Mouse (Mus musculus) left cerebral cortex, adult 2 months (tissue): ENCODE data around the gene Wdr20rt. TPM values are rescaled to one million over a fixed set of nuclear protein-coding genes. Genes with fewer than 3 reads are reported as not detected.
"Not testable (repeated sequence)": the region's sequence is repeated elsewhere in the genome, so short reads cannot be mapped to it uniquely, and the experiment has no call there.

ENCODE experiments used
- DNase-seq, 2 experiments: peaks; one replicate each; pipeline ENCODE4 v3.0.0; 2021 to 2022; ENCODE audit warnings: low spot score in 2 of 2, mixed read lengths in 1 of 2; ENCODE audit errors: extremely low spot score in 1 of 2
- H3K27ac ChIP-seq: fragments of 200-600 bp; 2 replicates; pipeline ENCODE4 v1.8.1; 2022
- H3K4me3 ChIP-seq: fragments of 200-600 bp; 2 replicates; pipeline ENCODE4 v1.8.1; 2022
- CTCF ChIP-seq: fragments of 200-600 bp; IDR thresholded peaks from 2 replicates; pipeline ENCODE4 v1.8.1; 2022; ENCODE audit warnings: antibody characterized with exemption, mild to moderate bottlenecking, moderate library complexity
- intact Hi-C: fragments of 180-260 bp; cut with DNase I; formaldehyde crosslinking; loops from one replicate; pipeline ENCODE4 v1.15.1; 2025
- long read RNA-seq, 2 experiments: library from polyadenylated mRNA; stranded (forward); transcript quantifications; one replicate each; pipeline ENCODE4 v2.0.0; 2021; ENCODE audit warnings: borderline mapping rate in 2 of 2
- total RNA-seq, 2 experiments: library from RNA; stranded (reverse); gene quantifications; 2 replicates each; pipeline ENCODE4 v1.2.3; 2021

Gene Wdr20rt
- not detected for total RNA-seq
- long read RNA-seq, experiment 1 = 0 reads
- long read RNA-seq, experiment 2 = 0 reads

GRCm38 (mm10) chr12:65225467-65225945 lies at the start of gene Wdr20rt:
Gene Wdr20rt, plus strand, starts transcription at chr12:65225517.
- no peak for TF ChIP-seq CTCF
- intact Hi-C loops = no loop called here
- Histone ChIP-seq H3K4me3 (no peak within 1 kb of the TSS), H3K27ac (no peak within 1 kb of the TSS)
- DNase-seq = no peak

GRCm38 (mm10) chr12:65187365-65187764 lies 38.0 kb upstream of the Wdr20rt start:
- no peak overlapping the region for H3K4me3 ChIP-seq
- peak; percentile 66 for TF ChIP-seq CTCF
- intact Hi-C loops = no loop called here
- peak in 1 of 2 experiments; percentile 14 for DNase-seq
- no peak overlapping the region for H3K27ac ChIP-seq

GRCm38 (mm10) chr12:65189213-65189612 lies 36.1 kb upstream of the Wdr20rt start:
- H3K27ac ChIP-seq = no peak overlapping the region
- no peak for DNase-seq
- intact Hi-C loops = no loop called here

GRCm38 (mm10) chr12:65194003-65194530 lies 31.2 kb upstream of the Wdr20rt start:
- intact Hi-C loops = loop anchor here (10.0 kb wide), 3 partner anchors 201 to 961 kb away; no protein-coding TSS in a partner anchor
- DNase-seq = peak; percentile 27 to 28
- H3K27ac ChIP-seq = peak overlapping the region; percentile 63
- H3K4me3 ChIP-seq = no peak overlapping the region
- no peak for TF ChIP-seq CTCF

More at GRCm38 (mm10) chr12:65189213-65189612, 36.1 kb upstream of the Wdr20rt start:
- TF ChIP-seq CTCF = no peak
- no peak overlapping the region for H3K4me3 ChIP-seq

- Histone ChIP-seq H3K27ac (no peak overlapping the region), H3K4me3 (no peak overlapping the region)
- TF ChIP-seq CTCF = no peak
- intact Hi-C loops = no loop called here
- no peak for DNase-seq
These were observed 23.5 kb upstream of the Wdr20rt start for GRCm38 (mm10) chr12:65201812-65202211.

GRCm38 (mm10) chr12:65206431-65206830 lies 18.9 kb upstream of the Wdr20rt start:
- no peak for DNase-seq
- Histone ChIP-seq H3K4me3 (no peak overlapping the region), H3K27ac (no peak overlapping the region)
- intact Hi-C loops = no loop called here
- TF ChIP-seq CTCF = no peak

- TF ChIP-seq CTCF = no peak
- no peak overlapping the region for H3K4me3 ChIP-seq
- H3K27ac ChIP-seq = no peak overlapping the region
- no peak for DNase-seq
- intact Hi-C loops = no loop called here
These were observed 8.9 kb upstream of the Wdr20rt start for GRCm38 (mm10) chr12:65216404-65216840.

- no peak for TF ChIP-seq CTCF
- no peak overlapping the region for H3K27ac ChIP-seq
- intact Hi-C loops = no loop called here
These were observed 3.3 kb downstream of the Wdr20rt start for GRCm38 (mm10) chr12:65228628-65229027.

GRCm38 (mm10) chr12:65229041-65229440 lies 3.7 kb downstream of the Wdr20rt start:
- no peak for DNase-seq
- H3K4me3 ChIP-seq = no peak overlapping the region
- no peak for TF ChIP-seq CTCF
- no peak overlapping the region for H3K27ac ChIP-seq
- intact Hi-C loops = no loop called here

More at GRCm38 (mm10) chr12:65228628-65229027, 3.3 kb downstream of the Wdr20rt start:
- H3K4me3 ChIP-seq = 0 out of 2 replicates have a peak overlapping the region, but pooled peaks have one; percentile 5
- no peak for DNase-seq

GRCm38 (mm10) chr12:65232801-65233200 lies 7.5 kb downstream of the Wdr20rt start:
- intact Hi-C loops, H3K4me3 ChIP-seq, DNase-seq, H3K27ac ChIP-seq: not testable (repeated sequence)

- intact Hi-C loops = no loop called here
- Histone ChIP-seq H3K27ac (no peak overlapping the region), H3K4me3 (no peak overlapping the region)
- TF ChIP-seq CTCF = no peak
- no peak for DNase-seq
These were observed 24.9 kb downstream of the Wdr20rt start for GRCm38 (mm10) chr12:65250116-65250738.

- no peak for TF ChIP-seq CTCF
- intact Hi-C loops = loop anchor here (5.0 kb wide), 1 partner anchor 80 kb away; no protein-coding TSS in a partner anchor
These were observed 31.6 kb downstream of the Wdr20rt start for GRCm38 (mm10) chr12:65256887-65257286.

More at GRCm38 (mm10) chr12:65256887-65257286, 31.6 kb downstream of the Wdr20rt start:
- Histone ChIP-seq H3K27ac (no peak overlapping the region), H3K4me3 (no peak overlapping the region)
- no peak for DNase-seq
